Mouse (Mus musculus) thymus, postnatal 10 days (tissue): ENCODE data around the gene Eif4a1.

Source experiments
- DNase-seq, 2 experiments: peaks; one replicate each; pipeline ENCODE4 v3.0.0; 2021; ENCODE audit warnings: low spot score in 2 of 2

The Eif4a1 gene

DNA sequence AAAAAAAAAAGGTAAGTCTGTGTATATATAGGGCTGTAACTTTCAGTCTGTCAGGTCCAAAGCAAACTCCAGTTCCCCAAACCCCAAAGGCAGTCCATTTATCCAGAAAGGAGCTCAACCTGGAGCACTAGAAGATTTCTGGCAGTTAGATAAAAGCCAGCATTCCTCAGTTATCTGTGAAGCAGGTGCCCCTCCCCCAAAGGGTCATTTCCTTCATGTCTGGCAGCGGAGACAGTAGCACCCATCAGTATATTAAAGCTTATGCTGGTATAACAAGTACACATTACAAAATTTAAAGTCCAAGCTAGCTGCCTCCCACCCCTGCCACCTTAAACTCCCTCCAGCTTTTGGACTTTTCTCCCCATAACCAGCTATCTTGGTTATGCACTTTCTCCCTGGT, 27.4 kb upstream of the Eif4a1 start:
- DNase-seq = no peak

DNA sequence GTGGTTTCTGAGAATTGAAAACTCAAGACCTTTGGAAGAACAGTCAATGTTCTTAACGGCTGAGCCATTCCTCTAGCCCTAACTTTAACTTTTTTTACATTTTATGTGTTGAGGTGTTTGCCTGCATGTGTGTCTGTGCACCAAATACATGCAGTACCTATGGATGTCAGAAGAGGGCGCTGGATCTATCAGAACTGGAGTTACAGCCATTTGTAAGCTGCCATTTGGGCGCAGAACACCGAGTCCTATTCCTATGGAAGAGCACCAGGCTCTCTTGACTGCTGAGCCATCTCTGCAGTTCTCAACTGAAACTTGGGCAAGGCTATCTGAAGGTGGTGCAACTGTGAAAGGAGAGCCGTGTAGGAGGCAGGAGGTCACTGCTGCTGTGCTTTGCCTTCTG, 26.4 kb upstream of the Eif4a1 start:
- DNase-seq = no peak

DNA sequence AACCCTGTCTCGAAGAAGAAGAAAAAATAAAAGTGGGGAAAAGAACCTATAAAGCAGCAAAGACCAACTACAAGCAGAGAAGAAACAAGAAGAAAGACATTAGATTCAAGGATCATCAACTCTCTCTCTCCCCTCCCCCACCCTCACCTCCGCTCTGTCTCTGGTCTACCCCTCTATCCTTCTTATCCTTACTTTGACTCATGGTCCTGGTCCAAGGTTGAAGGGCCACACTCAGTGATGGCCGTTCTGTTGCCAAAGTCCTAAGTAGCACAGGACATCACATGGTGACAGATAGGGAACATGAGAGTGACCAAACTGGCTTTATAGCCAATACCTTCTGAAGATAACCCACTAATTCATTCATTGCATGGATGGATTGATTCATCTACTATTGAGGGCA, 25.2 kb upstream of the Eif4a1 start:
- DNase-seq = no peak

- DNase-seq = no peak
These were observed 23.3 kb upstream of the Eif4a1 start, which contains the start of the genes Tnfsf12 and Tnfsfm13 for GRCm38 (mm10) chr11:69695361-69696181. TSS of gene Tnfsf12 (minus strand) at chr11:69695849. TSS of gene Tnfsfm13 (minus strand) at chr11:69696098.

- DNase-seq = no peak
These were observed 22.8 kb upstream of the Eif4a1 start for GRCm38 (mm10) chr11:69695046-69695360.

GRCm38 (mm10) chr11:69693421-69693965, 21.3 kb upstream of the Eif4a1 start:
- DNase-seq = no peak

GRCm38 (mm10) chr11:69692863-69693262, 20.6 kb upstream of the Eif4a1 start:
- DNase-seq = no peak

DNA sequence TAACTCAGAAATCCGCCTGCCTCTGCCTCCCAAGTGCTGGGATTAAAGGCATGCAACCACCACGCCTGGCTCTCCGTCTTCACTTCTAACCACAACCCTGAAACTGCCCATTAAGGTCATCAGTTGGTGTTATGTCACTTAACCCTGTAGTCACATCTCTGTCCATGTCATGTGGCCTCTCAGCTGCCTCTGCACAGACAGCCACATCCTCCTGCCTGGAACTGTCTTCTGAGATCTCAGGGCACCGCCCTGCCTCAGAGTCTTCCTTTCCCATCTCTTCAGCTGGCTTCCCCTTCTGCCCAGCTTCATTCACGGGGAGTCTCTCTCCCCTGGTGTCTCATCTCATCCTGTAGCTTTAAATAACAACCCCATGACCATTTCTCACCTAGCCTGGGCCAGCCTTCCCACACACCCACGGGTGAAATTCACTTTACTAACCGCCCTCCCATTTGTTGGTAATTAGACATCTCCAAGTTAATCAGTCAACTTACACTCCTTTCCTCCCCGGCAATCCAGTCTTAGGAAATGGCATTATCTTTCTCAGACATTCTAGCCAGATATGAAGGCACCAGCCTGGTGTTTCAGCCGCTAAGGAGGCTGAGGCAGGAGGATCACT, 20.1 kb upstream of the Eif4a1 start:
- DNase-seq = no peak

GRCm38 (mm10) chr11:69689891-69690290, 17.7 kb upstream of the Eif4a1 start:
- no peak for DNase-seq

DNA sequence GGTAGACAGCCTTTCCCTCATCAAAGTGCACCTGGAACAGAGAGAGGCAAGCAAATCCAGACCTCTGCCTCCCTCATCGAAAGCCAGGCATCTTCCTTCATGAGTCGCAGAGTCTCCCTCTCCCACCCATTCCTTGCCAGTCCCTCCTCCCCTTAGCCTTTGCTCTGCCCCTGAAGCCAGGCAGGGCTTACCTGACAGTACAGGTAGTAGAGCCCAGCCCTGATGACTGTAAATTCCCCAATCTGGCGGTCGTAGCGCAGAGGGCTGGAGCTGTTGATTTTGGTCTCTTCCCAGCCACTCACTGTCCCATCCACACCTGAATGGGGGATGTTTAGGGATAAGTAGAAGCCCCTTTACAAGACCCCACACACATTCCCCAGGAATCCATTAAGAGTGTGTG, 14.8 kb upstream of the Eif4a1 start:
- DNase-seq = no peak

GRCm38 (mm10) chr11:69686377-69686776, 14.2 kb upstream of the Eif4a1 start:
- no peak for DNase-seq

- DNase-seq = no peak
These were observed 13.4 kb upstream of the Eif4a1 start, which contains the start of gene Tnfsf13 for GRCm38 (mm10) chr11:69685526-69686148. TSS of gene Tnfsf13 (minus strand) at chr11:69685784.

- no peak for DNase-seq
These were observed 12.7 kb upstream of the Eif4a1 start for GRCm38 (mm10) chr11:69684936-69685335.

- DNase-seq = no peak
These were observed 12.0 kb upstream of the Eif4a1 start for GRCm38 (mm10) chr11:69684128-69684745.

DNA sequence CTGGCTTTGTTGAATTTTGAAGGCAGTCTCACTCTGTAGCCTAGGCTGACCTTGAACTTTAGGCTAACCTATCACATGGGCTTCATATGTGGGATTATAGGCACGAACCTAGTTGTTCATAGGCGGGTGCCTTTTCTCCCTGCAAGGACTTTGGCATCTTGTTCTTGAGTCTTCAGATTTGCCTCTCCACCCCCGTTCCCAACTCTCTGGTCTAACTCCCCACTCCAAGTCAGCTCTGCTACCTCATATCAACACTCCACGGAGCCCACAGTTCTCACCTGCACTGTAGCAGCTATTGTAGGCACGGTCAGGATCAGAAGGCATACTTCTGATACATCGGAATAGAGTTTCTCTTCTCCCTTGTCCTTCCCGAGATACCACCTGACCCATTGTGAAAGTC, 11.4 kb upstream of the Eif4a1 start:
- no peak for DNase-seq

DNA sequence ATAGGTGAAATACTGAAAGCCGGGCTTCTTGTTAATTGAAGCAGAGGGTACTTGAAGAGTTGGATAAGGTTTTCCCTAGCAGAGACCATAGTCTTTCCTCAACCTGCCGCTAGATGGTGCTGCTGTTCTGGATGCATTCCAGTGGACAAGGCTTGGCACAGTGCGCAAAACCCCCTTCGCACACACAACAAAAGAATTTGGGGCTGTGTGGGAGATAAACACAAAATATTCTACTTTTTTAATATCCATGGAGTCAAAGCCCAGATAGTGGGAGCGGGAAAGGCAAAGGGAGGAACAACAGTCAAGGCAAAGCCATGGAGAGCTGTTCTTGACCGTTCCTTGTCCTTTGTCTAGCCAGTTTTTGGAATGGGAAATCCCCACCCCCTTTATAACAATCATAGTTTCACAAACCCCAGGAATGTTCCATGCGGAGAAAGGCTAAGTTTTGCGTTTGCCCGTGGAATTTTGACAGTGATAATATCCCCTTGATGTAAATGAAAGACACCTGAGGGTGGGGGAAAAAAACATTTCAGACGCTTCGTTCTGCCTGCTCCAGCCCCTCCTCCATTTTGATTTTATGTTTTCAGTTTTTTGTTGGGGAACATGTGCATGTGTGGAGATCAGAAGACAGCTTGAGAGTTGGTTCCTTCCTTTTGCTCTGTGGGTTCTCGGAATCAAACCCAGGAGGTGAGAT, 10.8 kb upstream of the Eif4a1 start:
- peak; percentile 75 to 90 for DNase-seq

DNA sequence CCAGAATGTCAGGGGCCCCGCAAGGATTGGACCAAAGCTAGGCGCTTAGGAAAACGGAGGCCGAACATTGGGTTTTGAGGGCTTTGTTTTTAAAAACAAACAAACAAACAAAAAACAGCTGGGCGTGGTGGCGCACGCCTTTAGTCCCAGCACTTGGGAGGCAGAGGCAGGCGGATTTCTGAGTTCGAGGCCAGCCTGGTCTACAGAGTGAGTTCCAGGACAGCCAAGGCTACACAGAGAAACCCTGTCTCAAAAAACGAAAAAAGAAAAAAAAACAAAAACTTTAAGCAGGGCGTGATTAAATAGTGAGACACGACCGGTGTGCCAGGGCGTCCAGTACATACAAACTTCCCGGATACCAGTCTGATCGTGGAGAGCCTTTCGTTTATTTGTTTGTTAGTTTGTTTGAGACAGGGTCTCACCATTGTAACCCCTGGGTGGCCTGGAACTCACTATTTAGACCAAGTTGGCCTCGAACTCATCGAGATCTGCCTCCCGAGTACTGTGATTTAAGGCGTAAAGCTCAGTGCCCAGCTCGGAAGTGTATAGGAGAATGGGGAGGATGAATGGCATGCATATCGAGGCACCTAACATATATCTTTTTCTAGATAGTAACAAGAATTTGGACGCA, 10.1 kb upstream of the Eif4a1 start:
- no peak for DNase-seq

DNA sequence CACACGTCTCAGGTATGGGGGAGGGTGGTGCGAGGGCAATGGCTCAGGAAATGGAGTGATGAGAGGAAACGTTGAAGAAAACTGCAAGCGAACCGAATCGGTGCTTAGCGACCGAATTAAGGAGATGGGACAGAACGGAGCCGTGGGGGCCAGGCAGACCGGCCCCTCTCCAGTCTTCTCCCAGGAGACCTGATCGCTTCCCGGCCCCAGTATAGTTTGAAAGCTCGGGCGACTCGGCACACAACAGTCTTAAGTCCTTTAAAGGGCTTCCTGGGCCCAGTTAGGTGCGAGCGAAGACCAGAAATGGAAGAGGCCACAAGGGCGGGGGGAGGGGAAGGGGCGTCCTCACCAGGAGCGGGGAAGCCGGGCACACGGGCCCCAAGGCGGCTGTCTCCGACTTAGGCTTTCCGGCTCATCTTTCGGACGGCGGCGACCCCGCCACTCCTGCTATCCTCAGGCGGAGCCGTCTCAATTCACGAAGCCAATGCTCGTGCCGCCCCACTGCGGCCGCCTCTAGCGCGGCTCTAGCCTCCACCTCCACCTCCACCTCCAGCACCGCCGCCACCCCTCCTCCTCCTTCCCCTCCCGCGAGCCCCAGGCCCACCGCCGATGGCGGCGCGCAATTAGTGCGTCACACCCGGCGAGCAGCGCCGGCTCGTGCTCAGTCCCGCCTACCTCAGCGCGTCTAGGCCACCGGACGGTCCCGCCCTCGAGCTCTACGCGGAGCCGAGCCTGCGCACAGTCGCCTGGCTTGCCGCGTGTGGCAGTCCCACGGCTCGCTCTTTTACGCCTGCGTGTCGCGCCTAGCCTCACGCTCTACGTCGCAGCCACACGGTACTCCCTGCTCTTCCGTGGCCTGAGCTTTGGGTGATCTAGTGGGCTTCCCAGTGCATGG, 9.3 kb upstream of the Eif4a1 start, which contains the start of gene Senp3:
Gene Senp3 (minus strand): TSS at position 771 of the 895 bp plus-strand sequence.
- peak; percentile 95 for DNase-seq

DNA sequence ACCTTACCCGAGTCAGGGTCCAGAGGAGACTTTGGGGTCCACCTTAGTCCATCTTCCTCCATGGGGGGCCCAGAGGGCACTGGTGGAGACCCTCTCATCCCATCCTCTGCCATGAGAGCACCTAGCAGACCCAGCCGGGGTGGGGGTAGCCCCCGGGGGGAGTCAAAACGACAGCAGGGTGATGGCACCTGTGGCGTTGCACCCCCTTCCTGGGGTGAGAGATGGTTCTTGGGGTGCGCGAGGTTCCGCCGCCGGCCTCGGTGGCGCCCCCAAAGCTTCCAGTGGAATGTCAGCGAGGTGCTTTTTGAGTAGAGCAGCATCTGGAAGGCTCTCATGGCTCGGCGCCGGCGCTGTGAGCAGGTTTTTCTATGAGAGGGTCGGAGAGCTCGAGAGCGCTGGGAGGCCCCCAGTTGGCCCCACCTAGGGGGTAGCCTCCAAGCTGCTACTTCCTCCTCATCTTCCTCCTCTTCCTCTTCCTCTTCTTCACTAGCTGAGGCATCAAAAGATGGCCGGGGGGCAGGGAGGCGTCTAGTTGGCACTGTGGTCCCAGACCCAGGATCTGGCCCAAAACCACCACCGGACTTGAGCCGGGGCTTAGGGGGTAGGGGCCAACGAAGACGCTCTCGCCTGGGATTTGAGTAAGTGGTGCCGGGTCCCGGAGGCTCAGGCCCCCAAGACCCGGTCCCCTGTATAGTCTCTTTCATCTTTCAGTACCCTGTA, 8.1 kb upstream of the Eif4a1 start:
- no peak for DNase-seq
